Mouse (Mus musculus) ovary, postnatal 10 days (tissue): ENCODE results near the gene Tyk2.

Experiments used
- DNase-seq: peaks from one replicate; pipeline ENCODE4 v3.0.0; 2022; ENCODE audit warnings: low spot score

Tyk2 gene

DNA sequence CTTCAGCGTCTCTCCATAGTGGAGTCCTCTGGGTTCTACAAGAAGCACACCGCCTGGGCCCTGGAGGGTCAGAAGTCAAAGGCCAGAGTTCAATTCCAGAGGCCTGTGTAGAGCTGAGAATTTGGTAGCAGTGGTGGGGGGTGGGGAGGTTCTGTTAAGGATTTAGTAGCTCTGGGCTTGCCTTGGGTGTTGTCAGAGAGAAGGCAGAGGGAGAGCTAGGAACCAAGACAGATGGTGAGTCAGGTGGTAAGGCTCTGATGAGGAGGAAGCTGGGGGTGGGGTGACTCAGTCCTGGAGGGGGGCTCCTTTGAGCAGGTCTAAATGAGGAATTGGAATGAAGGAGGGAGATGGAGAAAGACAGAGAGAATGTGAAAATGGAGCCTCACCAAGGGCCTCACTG lies 68.1 kb downstream of the Tyk2 start:
- DNase-seq: no peak
